Mouse (Mus musculus) heart, adult 9 months (tissue): ENCODE measurements at regions not wholly inside any gene's neighbourhood (a gene's known extent, or its start where the extent isn't known, plus 50 kb on each side); places are given as distances from the start of the nearest gene placed in this dataset.
A peak's percentile ranks its signal among the peaks of the same experiment; 100 is the strongest.

Experiments
- DNase-seq, 2 experiments: peaks; one replicate each; pipeline ENCODE4 v3.0.0; 2022; ENCODE audit warnings: low spot score in 2 of 2

DNA sequence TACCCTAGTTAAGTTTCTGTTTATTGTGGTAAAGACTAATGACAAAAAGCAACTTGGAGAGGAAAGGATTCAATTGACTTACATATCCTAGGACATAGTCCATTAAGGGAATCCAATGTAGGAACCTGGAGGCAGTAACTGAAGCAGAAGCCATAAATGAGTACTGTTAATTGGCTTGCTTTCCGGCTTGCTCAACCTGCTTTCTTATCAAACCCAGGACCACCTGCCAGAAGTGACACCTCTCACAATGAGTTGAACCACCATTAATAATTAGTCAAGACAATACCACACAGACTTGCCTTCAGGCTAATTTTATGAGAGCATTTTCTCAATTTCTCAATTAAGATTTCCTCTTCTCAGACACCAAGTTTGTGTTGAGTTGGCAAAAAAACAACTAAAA is 148.8 kb downstream of the Ccser2 start:
- no peak for DNase-seq

DNA sequence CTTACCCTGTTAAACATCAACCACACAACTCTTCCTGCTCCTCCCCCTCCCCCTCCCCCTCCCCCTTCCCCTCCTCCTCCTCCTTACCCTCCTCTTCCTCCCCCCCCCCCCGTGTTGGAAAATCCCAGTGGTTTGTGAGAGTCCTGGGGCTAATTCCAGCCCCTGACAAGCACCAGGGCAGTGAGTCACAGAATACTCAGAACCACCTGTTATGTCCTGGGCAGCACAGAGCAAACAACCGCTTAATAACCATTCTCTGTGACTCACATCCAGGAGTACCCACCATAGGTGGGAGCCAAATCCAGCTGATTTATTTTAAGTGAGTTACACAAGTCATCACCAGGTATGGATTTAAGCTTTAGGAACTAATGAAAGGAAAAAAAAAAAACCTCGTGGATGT is 166.2 kb downstream of the Ccser2 start:
- DNase-seq, result no peak

DNA sequence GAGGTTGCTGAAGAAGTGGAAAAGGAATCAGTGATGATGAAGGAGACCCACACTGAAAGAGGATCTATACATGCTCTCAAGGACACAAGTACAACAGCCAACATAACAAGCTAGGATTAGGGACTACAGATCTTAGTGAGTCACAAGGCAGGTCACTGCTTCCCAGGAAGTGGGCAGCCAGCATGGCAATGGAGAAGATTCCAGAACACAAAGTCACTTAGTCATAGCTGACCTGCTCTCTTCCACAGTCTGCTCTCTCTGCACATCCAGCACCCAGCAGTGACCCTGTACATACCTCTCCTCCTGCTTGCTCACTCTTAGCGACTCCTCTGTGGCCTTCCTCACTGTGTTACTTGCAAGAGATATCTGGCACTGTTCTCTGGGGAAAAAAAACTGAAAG is 168.8 kb downstream of the Ccser2 start:
- DNase-seq, result no peak

DNA sequence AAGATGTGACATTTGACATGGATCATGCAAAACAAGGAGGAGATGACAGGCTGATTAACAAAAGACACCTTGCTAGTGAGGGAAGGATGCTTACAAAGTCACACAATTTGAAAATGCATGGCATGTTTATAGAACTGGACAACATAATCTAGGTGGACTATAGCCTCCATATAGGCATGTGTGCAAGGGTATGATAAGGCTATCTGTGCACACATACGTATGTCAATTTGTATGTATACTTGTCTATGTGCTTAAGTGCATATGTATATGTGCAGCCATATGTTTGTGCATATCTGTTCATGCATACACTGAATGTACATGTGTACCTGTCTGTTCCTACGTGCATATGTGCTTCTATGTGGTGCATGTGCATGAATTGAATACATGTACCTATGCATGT is 186.7 kb downstream of the Ccser2 start:
- DNase-seq, result no peak

DNA sequence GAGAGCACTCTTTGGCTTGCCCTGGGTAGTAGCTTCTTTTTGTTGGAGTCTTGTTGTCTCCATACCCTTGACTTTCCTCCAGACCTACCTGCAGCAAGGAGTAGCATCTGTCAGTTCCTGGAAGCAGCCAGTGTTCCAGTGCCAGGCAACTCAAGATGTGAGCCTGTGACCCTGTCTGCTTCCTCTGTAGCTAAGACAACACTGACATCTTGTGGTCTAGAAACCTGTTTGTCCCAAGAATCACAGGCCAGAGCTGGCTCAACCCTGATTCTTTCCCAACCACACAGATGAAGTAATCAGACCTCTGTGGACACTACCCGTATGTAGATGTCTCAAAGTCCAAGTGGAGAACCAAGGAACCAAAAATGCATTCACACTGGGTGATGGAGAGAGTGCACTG is 189.6 kb downstream of the Ccser2 start:
- DNase-seq, result no peak

DNA sequence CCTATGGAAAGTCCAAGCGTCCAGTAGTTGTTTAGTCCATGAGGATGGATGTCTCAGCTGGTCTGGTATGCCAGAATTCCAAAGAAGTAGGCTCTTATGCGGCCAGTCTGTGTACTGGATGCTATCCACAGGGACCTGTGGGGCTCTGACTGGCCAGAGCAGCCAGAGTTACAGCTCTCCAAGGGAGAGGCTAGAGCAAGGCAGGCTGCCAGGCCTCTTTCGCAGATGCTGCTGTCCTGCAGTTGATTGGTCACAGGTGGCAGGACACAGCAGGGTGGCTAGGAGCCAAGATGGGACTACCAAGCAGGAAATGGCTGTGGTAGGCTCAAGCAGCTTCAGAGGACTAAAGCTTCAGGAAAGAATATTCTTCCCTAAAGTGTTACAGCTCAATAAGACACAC is 194.2 kb downstream of the Ccser2 start:
- DNase-seq, result no peak

DNA sequence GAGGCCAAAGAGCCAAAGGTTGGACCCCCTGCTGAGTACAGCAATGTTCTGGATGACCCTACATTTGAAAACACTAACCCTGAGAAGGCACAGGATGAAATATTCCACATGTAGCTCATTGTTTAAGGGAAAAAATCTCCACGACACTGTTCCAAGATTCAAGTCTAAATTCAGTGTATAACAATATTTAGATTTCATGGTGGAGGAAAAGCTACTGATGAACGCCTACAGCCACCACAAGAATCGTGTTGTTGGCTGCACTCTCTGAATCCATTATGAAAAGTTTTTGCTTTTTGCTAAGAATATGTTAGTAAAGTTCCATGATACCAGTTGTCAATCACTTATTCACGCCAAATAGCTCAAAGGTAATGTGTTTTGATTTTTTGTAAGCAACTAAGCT is 204.2 kb downstream of the Ccser2 start:
- DNase-seq, result no peak

DNA sequence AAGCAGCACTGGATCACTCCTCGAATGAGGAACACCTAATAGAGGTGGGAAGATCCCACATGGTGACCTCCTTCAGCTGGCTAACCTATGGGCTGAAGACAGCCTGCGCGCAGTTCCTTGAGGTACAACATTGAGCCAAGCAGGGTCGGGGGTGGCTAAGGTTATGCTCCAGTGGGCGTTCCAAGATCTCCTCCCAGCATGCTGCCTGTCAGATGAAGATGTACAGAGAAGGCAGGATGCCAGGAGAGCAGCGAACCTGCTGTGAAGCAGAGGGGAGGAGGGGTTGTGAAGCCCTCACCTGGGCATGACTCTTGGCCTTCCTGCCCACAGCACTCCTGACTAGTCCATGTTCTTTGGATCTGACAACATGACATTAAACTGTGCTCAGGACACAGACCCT is 212.5 kb downstream of the Ccser2 start:
- no peak for DNase-seq

DNA sequence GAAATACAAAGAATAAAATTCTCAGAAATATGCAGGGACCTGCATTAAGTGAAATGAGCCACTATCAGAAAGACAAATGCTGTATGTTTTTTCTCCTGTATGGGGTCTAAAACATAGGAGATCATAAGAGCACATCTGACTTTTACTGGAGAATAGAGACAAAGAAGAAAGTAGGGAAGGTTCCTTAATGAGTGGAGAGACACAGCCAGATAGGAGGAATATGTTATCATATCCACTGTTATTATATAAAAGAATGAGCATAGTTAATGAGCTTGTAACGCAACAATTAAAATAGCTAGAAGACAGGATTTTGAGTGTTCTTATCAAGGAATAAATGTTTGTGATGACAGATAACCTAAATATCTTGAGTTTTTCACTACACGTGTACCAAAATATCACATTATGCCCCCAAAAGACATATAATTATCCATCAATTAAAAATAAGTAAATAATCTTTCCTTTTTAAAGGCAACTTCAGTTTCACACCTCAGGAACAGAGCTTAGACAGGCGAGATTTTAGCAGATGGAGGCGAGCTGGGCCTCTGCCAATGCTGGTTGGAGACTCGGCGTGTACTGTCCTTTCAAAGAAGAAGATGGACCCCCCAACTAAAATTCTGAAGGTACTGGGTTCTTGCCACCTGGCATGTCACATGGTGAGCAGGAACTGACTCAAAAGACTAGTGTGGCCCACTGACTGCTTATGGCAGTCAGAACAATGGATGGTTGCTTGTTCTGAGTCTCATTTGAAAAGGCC is 220.3 kb downstream of the Ccser2 start:
- no peak for DNase-seq

DNA sequence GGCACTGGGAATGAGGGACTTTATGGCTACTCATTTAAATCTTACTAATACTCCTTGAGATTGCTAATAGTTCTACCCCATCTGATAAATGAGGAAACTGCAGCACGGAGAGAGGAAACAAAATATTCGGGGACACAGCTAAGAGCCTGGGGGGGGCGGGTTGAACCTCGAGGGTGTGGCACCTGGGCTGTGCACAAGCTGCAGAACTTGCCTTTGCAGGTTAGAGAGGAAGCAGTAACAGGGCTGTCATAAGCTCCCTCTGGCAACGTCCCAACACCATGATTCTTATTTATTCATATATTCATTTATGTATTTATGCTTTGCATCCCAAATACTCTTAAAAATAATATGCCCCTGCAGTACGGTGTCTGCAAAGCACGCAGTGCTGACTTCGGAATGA is 237.5 kb downstream of the Ccser2 start:
- no peak for DNase-seq

DNA sequence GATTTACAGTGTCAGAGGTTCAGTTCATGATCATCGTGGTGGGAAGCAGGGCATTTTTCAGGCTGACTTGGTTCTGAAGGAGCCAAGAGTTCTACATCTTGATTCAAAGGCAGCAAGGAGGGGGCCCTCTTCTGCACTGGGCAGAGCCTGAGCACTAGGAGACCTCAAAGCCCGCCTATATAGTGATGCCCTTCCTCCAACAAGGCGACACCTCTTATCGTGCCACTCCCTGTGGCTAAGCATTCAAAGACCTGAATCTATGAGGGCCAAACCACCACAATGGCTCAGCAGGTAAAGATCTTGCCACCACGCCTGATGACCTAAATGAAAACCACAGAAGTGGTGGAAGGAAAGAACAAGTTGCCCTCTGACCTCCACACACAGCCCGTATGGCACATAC is 242.5 kb downstream of the Ccser2 start:
- DNase-seq, result no peak

DNA sequence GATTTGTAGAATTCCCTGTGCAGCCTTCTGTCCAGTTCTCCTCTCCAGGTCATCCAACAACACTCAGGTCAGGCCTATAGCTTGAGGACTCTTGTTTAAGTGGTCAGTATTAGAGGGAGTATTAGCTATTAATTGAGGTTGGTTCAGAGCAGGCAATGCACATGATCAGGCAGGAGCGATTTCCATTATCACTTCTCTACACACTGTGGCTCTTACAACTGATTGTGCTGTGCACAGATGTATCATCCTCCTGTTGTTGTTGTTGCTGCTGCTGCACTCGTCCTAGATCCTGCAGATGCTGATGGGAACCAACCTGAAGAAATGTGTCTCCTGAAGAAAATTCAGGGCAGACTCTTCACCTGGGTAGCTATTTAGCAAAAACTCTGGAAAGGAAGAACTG is 252.9 kb downstream of the Ccser2 start:
- no peak for DNase-seq

DNA sequence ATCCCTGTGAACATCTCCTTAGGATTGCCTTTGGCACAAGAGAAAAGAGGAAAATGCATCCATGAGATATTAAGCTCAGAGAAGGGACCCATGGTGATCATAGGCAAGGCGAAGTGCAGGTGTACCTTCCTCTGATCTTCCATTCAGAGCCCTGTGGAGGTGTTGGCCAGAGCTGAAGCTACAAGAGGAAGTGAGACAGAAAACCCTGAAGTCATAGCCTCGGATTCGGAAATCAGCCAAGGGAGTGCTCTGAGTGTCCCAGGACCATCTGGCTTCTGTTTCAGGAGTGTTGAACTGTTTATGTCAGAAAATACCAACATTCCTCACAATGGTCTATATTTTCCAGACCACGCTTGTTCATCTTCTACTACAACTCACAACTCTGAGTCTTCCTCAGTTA is 271.6 kb downstream of the Ccser2 start:
- no peak for DNase-seq

DNA sequence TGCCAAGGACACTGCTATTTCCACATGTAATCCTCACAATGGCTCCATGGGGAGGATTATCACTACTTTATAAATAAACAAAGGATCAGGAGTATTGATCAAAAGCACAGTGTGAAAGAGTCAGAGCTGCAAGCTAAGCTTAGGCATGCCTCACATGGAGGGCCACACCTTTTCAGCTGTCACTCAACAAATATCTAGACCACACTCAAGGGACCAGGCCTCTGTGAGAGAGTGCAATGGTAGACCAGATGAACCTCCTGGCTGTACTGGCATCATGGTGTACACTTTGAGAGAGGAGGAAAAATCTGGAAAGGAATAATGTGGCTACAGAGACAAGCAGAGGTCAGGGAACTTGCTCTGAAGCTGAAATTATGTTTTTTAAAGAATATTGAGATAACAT is 276.6 kb downstream of the Ccser2 start:
- DNase-seq, result no peak

DNA sequence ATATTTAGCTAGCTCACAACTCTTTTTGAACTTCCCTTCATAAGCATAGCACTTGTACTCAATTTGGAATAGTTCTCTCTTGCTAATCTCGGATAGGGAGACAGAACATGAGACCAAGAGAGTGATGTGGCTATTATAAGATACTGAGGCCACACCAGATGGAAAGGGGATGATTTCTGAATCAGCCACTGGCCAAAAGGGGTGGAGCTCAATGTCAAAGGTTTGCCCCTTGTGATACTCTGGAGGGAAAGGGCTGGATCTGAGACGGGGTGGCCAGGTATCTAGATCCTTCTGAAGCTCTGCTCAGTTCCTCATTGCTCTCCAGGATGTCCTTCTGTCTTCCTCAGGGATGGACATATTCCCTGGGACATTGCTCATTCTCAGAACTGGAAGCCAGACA is 277.6 kb downstream of the Ccser2 start:
- no peak for DNase-seq

DNA sequence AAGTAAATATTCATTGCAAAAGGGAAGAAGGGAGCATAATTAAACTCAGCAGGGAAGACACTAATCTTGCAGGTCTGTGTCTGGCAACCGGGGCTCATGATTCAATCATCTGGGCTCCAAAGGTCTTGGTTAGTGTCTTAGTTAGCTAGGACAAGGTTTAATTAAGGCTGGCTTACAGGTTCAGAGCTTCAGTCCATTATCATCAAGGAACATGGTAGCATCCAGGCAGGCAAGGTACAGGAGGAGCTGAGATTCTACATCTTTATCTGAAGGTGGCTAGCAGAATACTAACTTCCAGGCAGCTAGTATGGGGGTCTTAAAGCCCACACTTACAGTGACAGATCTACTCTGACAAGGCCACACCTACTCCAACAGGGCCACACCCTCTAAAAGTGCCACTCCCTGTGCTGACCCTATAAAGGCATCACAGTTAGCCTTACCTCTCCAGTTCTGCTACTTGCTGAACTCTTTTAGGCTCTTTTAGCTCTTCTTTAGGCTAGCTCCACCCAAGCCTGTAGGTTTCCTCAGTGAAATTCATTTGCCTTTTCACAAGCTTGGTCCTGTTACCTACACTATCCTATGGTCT is 309.8 kb downstream of the Ccser2 start:
- DNase-seq, result no peak

DNA sequence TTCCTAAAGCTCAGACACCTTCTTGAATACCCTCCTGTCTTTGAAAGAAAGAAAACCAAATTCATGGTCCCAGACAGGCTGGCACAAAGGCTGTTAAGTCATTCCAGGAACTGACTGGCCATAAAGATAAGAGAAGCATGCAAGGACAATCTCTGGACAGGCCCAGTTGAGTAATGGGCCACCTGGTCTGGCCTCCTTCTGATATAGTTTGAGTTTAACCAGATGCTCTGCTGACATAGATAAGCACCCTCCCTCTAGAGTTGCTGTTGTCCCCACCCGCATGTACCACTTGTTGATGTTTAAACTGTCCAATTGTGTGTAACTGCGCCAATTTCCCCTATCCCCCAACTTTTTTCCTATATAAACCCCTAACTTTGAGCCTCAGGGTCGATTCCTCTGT is 310.4 kb downstream of the Ccser2 start:
- DNase-seq, result no peak

DNA sequence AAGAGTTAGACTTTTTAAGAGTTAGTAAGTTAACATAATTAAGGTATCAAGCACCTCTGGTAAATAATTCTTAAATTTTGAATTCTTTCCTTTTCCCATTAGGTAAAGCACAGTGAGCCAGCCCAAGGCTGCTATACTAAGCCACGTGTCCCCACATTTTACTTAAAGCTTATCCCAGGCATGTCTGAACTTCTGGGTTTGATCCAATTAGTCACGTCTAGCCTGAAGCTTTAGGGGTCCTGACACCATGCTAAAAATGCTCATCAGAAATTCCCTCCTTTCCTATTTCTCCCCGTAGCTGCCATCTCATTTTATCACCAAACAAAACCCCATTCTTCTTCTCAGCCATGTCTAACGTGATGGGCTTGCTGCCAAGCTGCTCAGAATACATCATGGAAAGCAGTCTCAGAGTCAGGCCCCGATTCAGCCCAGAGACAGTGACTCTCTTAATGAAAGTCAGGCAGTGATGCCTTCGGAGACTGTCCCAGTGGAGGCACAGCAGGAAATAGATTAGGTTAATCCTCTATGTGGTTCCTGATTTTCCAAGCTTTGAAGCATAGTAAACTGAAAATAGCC is 315.5 kb downstream of the Ccser2 start:
- DNase-seq, result no peak

DNA sequence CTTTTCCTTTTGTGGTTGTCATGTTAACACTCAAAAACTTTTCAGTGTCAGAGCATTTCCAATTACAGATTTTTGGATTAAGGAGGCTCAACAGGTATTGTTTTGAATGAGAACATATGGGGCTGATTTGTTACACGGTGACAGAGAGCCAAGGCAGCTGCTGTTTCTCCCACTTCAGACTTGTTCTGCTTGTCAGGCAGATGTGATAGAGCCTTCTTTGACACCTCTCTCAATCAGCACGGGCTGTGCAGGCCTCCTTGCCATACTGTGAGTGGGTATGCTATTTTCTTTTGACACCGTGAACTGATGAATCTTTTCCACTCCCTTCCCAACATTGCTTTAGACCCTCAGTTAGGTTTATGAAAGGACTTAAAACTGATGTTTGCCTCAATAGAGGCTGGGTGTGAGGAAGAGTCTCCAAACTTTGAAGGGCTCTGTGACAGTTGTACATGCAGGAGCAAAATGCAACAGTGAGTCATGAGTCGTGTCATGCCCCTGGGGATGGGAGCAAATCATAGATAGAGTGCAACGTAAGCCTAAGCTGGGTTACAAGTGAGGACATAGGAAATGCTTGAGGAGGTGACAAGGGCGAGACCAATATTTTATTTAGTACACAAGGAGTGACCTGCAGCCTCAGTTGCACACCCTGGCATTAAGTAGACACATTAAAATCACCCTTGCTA is 317.4 kb downstream of the Ccser2 start:
- peak; percentile 5 to 6 for DNase-seq

DNA sequence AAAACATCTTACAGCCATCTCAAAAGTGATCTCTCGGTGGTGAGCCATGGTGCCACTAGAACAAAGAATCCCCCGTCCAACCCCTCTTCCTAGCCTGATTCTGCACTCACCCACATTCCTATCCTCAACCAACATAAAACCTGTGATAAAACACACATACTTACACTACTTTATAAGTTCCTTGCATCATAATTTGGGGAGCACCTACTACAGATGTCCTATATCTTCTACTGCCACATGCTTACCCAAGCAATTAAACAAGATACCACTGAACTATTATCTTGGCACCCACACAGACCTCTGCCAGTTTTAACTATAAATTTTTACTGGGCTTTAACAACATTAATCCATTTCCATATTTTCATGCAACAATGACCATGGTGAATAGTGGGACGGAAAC is 321.9 kb downstream of the Ccser2 start:
- no peak for DNase-seq

DNA sequence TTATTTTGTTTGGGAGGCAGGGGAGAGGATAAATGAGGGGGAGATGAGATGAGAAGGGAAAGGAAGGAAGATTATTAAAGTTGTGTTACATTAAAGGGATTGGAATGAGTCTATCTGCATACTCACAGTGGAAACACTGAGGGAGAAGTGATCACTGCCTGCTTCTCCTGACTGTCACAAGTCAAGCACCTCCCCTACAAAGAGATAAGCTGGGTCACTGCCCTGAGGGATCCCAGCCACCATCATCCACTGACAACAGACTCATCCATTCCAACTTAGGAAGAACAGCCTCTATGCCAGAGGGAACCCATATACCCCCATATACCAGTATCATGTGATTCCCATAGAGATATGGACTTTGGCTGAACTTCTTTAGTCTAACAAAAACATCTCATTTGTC is 322.3 kb downstream of the Ccser2 start:
- DNase-seq, result no peak

DNA sequence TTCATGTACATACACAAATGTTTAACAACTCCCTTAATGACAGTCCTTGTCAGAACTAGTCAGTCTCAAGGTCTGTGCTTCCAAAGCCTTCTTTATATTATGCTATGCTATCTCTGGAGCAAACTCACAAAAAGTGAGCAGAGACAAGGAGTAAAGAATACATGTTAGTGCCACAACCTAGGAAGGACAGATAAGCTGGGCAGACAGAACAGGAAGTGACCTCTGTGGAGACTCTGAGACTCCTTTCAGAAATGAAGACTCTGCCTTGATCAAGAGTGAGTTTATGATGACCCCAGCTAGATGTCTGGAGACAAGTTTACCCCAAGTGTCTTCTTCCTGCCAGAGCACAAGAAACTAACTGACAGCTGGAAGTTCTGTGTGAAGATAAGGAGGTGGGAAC is 343.8 kb downstream of the Ccser2 start:
- DNase-seq, result no peak

DNA sequence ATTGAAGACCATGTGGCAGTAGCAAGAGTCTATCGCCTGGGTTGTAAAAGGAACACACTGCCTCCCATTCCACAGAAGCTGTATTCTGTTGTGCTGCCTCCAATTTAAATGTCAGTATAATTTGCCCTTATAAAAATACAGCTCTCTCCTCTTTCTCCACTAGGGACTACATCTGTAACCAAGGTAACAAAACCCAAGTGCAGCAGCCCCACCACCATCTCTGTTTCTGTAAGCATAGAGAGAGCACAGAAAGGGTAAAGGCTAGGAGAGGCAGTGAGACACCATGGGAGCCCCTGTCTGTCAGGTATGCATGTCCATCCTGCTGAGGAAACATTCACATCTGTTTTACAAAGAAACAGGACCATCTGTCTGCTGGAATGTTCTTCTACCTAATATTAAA is 344.4 kb downstream of the Ccser2 start:
- no peak for DNase-seq
